Mouse (Mus musculus): ENCODE results near the gene Abracl. TPM values are rescaled to one million over a fixed set of nuclear protein-coding genes. Genes with fewer than 3 reads are reported as not detected.

Abracl gene
- total RNA-seq, 2 experiments from 2014 or later: 16.5 to 32.1 TPM

DNA sequence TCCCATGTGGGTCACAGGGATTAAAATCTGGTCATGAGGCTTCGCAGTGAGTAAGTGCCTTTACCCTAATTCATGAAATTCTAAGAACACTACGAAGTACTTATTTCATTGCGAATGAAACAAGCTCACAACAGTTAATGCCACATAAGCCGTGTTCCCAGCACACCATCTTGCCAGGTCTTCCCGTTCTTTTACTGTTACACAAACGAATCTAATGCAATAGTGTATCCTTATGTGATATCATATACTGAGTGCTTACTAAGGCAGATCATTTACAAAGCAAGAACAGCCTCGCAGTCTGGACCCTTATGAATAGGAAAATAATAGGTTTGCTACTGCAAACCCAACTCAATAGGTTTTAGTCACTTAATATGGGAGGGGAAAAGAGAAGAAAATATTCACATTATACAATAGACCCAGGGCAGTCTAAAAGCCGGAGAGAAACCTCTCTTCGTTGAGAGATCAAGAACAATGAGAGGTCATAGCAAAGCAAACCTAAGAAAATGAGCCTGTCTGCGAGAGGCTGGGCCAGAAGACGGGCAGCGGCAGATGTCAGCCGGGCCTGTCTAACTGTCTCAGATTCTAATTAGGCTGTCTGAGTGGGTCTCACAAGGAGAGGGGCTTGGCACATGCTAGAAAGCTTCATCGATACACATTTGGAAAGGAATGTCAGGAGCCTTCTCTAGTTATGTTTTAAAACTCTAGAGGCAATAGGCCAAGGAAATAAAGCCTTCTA lies 1.3 kb downstream of the Abracl start:
- no peak for DNase-seq

DNA sequence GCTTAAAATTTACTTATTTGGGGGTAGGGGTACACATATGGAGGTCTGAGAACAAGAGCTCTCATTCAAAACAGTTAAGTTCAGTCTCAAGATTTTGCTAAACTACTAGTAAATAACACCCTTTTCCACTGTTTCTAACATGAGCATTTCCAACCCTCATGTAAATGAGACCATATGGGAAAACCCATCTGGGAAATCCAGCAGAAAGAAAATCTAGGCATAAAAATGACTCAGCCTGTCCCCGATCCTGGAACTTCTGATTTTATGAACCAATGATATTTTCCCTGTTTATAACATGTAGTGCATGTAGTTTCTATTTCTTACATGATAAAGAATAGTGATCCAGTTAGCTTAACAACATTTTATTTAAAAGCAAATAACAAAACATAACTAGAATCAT lies 2.2 kb downstream of the Abracl start:
- no peak for DNase-seq

DNA sequence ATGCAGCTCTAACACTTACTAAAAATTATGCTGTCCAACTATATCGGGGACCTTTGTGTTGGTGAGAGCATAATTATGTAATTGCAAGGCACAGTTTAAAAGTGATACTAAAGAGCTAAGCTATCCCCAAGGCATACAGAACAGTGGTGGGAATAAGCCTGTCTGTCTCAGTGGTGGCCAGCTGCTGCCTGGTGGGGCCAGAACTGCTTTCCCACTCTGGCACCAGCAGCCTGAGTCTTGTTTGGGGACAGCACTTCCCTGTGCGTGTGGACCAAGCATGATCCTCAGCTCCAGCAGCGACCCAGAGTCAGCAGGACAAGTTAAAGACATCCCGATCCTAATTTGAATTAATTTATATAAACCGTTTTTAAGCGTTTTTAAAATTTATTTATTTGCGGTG lies 2.6 kb downstream of the Abracl start:
- DNase-seq: no peak

DNA sequence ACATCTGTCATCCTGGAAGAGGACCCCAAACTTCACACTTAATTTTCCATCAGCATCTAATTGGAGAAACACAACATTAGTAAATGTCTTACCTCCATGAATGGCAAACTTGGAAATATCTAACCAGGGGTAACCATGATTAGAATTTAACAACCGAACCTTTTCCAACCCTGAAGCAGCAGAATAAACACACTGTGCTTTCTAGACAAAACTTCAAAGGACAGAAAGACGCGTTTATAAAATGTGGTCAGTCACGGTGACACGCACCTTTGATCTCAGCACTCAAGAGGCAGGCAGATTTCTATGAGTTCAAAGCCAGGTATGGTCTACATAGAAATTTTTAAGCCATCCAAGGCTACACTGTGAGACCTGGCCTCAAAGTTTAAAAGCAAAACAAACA lies 11.3 kb downstream of the Abracl start:
- DNase-seq: no peak

DNA sequence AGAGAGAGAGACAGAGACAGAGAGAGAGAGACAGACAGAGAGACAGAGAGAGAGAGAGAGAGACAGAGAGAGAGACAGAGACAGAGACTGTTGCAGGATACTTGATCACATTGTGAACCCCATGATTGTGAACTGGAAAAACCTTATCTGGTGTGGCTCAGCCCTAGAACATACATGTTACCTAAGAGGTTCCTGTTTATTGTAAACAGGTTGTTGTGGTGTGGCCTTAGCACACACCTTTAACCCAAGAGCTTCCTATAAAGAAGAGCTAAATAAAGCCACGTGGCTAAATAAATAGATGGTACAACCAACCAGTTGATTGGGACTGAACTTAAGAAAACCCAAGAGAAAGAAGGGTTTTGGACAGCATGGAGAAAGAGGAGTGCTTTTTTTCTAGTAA lies 13.3 kb downstream of the Abracl start:
- no peak for DNase-seq

DNA sequence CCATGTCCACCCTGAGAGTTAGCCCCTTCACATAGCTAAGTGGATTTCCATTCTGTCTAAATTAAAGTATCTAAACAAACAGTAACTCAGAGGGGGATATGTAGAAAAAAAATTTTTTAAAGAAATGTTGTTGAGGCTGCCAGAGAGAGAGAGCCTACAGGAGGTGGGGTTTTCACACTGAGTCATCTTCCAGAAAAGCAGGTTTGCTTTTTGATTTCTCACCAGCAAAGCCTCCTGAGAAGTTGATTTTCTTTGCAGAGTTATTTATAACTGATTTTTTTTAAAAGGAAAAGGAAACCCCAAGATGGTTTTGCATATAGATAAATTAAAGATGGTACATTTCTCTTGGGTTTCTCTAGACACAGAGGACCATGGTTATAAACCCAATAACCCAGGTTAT lies 15.0 kb downstream of the Abracl start:
- no peak for DNase-seq

DNA sequence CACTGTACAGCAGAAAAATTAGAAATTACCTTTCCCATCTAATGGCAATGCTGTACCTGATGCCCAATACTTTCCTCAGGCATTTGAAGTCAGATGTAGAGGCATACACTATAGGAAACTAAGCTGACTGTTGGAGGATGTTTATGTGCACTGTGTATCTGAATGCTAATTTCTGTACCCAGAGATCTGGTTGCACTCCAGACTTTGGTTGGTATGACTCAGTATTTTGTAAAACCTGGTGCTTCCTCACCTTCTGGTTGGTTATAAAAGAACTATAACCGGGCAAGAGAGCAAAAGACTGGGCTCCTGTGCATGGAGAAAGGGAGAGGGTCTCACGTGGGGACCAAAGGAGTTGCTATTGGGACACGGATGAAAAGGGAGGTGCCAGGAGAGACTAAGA lies 15.8 kb downstream of the Abracl start:
- DNase-seq: no peak

DNA sequence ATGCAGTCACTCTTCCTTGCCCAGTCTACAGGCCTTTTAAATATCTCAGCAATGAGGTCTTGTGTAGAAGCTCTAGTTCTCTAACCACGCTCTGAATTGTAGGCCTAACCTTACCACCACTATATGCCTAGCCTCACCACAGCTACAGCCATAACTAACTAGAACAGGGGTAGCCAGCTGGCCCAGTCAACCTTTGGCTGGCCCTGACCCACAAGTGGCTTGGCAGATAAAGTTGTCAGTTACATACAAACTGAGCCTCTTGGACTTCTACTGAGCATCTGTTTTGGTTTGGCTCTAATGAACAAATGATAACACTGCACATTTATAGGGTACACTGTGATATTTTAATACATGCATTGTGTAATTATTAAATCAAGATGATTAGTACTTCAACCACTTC lies 16.3 kb downstream of the Abracl start:
- DNase-seq: peak in 1 of 2 experiments; percentile 4

DNA sequence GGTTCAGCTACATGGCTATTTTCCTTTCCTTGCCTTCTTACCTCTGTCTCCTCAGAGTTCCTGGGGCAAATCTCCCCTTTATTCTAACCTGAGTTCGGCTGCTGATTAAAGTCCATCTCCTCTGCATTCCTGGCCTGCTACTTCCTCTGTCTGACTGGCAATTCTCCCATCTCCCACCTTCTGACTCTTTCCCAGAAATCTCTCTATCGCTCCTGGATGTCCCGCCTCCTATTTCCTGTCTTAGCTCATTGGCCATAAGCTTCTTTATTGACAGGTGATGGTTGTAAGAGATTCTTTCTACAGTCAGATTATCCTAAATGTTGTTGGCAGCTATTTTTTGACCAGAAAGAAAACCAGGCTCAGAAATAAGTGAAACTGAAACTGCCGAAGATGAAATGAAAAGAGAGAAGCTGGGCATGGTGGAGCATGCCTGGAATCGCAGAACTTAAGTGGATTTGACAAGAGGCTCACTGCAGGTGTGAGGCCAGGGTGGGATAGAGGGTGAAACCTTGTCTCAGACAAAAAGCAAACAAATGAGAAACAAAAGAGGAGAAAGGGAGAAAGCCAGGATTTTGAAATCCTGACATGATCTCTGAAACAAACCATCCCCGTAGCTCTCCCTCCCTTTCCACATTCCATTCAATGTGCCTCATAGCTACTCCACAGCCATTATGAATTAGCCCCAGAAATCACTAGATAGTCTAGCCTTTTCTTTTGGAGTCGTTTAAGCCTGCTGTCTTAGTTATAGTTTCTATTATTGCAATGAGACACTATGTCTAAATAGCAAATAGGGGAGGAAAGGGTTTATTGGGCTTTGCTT lies 17.7 kb downstream of the Abracl start:
- no peak for DNase-seq

DNA sequence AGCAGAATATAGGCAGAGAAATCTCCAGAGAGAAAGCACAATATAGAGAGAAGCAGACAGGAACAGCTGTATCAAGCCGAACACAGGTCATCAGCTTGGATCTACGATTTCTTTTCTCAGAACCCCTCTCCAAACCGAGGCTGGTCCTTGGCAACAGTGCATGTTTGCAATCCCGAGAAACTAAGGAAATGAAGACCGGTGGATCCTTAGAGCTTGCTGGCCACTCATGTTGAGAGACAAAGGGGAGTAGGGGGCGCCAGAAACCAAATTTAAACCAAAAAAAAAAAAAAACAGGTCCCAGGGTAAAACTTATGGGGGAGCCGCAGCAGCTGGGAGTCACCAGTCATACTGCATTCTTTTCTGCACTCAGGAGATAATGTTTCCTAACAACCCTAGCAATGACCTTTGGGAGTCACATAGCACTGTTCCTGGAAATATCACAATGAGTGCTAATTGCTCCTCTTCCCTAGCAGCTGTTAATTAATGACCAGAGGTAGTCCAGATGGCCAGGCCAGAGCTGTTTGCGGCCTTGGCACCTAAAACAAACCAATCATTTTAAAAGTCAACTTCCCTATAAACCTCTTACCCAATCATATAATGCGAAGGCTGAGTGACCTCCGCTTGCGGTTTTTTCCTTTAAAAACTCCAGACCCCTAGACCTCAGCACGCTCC lies 19.0 kb downstream of the Abracl start:
- no peak for DNase-seq

DNA sequence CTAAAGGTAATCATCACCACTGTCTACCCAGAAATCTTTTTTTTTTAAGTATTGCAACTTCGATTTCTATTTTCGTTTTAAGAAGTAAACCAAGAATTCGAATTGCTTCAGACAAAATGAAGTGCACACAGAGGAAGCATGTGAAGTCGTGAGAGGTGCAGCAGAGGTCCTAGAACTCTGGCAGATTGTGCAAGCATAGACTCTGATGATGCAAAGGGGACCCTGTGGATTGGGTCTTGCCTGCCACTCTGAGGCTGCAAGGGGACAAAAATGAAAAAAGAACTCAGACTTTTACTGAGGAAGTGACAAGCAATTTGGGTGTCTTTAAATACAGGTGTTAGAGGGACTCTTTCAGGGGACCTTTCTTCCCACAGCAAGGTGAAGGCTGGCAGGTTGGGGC lies 32.5 kb downstream of the Abracl start:
- DNase-seq: no peak

DNA sequence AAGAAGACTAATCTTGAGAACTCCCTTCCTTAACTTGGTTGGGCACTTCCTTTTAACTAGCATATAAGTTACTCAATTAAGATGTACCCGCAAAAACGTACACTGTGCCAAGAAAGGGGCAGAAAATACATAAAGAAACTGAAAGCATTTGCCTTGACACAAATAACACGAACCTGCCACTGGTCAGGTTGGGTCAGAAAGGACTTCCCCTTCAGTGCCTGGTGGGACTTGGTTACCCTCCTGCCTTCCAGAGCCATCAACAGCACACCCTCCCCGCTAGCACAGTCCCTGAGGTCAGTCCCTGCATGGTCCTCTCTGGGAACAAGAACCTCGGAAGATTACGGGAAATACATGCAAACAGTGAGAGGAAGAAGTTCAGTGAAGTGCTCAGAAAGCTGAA lies 34.0 kb downstream of the Abracl start:
- DNase-seq: no peak

DNA sequence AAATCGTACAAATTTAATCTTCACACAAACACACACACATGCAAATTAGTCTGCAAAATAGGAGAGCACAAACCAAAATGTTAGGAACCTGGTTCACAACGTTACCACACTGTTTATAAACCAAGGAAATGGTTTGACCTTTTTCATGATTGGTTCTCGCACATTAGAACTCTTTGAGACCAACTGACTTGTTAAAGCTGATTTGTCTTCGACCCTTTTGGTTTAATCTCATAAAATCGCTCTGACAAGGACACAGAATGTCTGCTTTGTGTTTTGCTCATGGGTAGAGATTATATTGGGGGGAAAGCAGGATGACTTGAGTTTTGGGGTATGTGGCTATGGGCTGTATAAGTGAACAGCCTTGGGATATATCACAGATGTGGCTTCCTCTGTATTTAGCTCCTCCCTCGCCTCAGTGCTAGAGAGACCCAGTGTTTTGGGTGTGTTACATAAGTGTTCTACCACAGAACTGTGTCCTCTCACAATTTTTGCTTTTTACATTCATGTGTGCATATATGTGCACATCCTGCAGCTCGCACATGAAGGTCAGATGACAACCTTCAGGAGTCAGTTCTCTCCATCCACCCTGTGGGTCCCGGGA lies 35.2 kb downstream of the Abracl start:
- DNase-seq: no peak

DNA sequence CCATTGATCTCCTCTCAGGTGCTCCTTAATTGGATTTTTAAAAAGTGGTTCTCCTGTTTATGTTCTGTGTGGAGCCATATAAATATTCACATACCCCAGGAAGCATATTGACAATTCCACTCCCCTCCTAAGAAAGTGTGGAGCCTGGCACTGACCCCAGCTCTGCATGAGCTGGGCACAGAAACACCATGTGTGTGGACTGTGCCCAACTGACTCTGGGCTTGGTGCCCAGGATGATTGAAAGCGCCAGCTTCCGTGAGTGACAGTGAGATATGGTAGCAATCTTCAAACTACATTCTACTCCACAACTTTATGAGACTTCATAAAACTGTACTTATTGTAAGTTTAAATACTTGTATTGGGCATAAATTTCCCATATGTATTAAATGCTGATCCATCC lies 39.8 kb downstream of the Abracl start:
- DNase-seq: peak; percentile 5 to 29

DNA sequence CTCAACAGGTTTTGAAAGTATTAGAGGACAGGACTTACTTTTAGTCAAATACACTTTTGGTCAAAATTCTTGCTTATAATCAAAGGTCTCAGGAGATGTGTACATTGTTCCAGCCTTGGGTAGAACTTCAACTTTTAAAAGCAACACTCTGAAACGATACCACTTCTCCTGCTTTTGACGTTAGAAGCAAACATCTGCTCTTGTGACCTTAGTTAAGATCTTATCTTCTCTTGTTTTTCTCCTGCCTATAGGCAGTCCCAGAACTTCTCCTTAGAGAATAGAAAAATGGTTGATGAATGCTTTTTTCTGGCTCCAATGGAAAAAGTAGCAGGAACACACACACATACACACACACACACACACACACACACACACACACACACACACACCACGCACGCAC lies 57.0 kb downstream of the Abracl start:
- DNase-seq: no peak

Other genes with a start within 250 kb of the Abracl start
- gene Txlnb, start 227.1 kb downstream of the Abracl start, total RNA-seq (2021): under 1 TPM; 0.60 to 0.82 TPM
- gene Heca, start 75.2 kb downstream of the Abracl start, total RNA-seq (2021): 10 to 100 TPM; 25.8 to 40.6 TPM
- 10 to 100 TPM; 32.1 to 37.1 TPM for gene Reps1, start 32.6 kb upstream of the Abracl start, total RNA-seq (2021)
- gene Ect2l, start 187.6 kb upstream of the Abracl start, total RNA-seq (2021): not detected
- gene Ccdc28a, start 211.7 kb upstream of the Abracl start, total RNA-seq (2021): 10 to 100 TPM in 1 of 2 experiments, 1 to 10 TPM in 1; 9.6 to 11.3 TPM